Mouse (Mus musculus): ENCODE measurements at regions not wholly inside any gene's neighbourhood (a gene's known extent, or its start where the extent isn't known, plus 50 kb on each side); places are given as distances from the start of the nearest gene placed in this dataset.

- DNase-seq: no peak
- Histone ChIP-seq H3K4me3 (ENCODE audit: low read depth, low read length) (no peak overlapping the region), H3K9me3 (ENCODE audit: low read depth, low read length) (no peaks in the 10 kb centered on the region), H3K4me2 (no peak overlapping the region), H3K27ac (ENCODE audit: low read depth) (no peak overlapping the region), H3K27me3 (ENCODE audit: insufficient read depth, low read length) (no peaks in the 10 kb centered on the region), H3K9ac (no peak overlapping the region), H3K4me1 (ENCODE audit: insufficient read depth) (no peaks in the 10 kb centered on the region), H3K36me3 (ENCODE audit: insufficient read depth) (no peaks in the 10 kb centered on the region)
- 69% methylated on average over 2 of the region's 2 CpGs for WGBS
- TF ChIP-seq CTCF (IDR thresholded peaks at IDR 0.05; ENCODE audit: low read depth): no peak
- no peak for ATAC-seq (ENCODE audit: insufficient read depth)
Observed at GRCm38 (mm10) chr11:111671865-111672264, 605.9 kb downstream of the Kcnj2 start.

GRCm38 (mm10) chr11:111675673-111676072, 609.7 kb downstream of the Kcnj2 start:
- WGBS: 72% methylated on average over 1 of the region's 1 CpGs
- no peak for DNase-seq
- Histone ChIP-seq H3K9me3 (ENCODE audit: low read depth, low read length) (no peaks in the 10 kb centered on the region), H3K4me1 (ENCODE audit: insufficient read depth) (no peaks in the 10 kb centered on the region), H3K4me2 (no peak overlapping the region), H3K4me3 (ENCODE audit: low read depth, low read length) (no peak overlapping the region), H3K27me3 (ENCODE audit: insufficient read depth, low read length) (no peaks in the 10 kb centered on the region), H3K9ac (no peak overlapping the region), H3K36me3 (ENCODE audit: insufficient read depth) (no peaks in the 10 kb centered on the region), H3K27ac (ENCODE audit: low read depth) (no peak overlapping the region)
- no peak for ATAC-seq (ENCODE audit: insufficient read depth)
- TF ChIP-seq CTCF (IDR thresholded peaks at IDR 0.05; ENCODE audit: low read depth): no peak

DNA sequence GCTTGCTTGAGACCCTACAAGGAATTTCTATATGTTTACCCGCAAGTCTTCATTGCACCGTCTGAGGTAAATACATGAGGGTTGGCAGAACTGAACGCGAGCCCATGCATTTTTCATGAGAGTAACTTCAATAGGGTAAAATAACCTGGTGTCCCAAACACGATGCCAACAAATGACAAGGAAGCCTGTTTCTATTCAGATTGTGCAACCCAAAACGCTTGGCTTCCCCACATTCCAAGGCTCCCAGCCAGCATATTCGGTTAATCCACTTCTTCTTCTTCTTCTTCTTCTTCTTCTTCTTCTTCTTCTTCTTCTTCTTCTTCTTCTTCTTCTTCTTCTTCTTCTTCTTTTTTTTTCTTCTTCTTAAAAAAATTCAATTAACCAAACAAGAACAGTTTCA, 616.4 kb downstream of the Kcnj2 start:
- WGBS: 81% methylated on average over 7 of the region's 7 CpGs
- no peak for ATAC-seq (ENCODE audit: insufficient read depth)
- no peaks in the 10 kb centered on the region for H3K4me1 ChIP-seq (ENCODE audit: insufficient read depth)

DNA sequence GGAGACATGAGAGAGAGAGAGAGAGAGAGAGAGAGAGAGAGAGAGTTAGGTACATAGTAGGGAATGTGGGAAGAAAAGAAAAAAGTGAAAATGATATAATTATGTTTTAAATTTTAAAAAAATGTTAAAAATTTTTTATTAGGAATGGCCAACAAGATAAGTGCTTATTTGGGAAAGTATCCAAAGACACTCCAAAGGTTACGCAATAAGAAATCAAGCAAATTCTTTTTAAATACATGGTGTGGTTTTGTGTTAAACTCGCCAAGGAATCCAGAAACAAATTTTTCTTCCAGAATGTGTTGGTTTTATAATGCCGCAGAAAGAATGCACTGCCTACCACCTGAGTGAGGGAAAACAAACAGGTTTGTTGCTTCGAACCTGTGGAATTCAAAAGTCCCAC, 617.9 kb downstream of the Kcnj2 start:
- no peak overlapping the region for H3K4me2 ChIP-seq
- H3K4me3 ChIP-seq (ENCODE audit: low read depth, low read length): no peak overlapping the region
- TF ChIP-seq CTCF (IDR thresholded peaks at IDR 0.05; ENCODE audit: low read depth): no peak
- H3K9ac ChIP-seq: no peak overlapping the region
- no peaks in the 10 kb centered on the region for H3K36me3 ChIP-seq (ENCODE audit: insufficient read depth)
- ATAC-seq (ENCODE audit: insufficient read depth) (no peak), DNase-seq (peak; percentile 48)
- 63% methylated on average over 4 of the region's 4 CpGs for WGBS
- no peak overlapping the region for H3K27ac ChIP-seq (ENCODE audit: low read depth)
- no peaks in the 10 kb centered on the region for H3K9me3 ChIP-seq (ENCODE audit: low read depth, low read length)
- H3K27me3 ChIP-seq (ENCODE audit: insufficient read depth, low read length): no peaks in the 10 kb centered on the region
- H3K4me1 ChIP-seq (ENCODE audit: insufficient read depth): no peaks in the 10 kb centered on the region

More for the DNA sequence above, 616.4 kb downstream of the Kcnj2 start:
- no peak for DNase-seq
- no peaks in the 10 kb centered on the region for H3K36me3 ChIP-seq (ENCODE audit: insufficient read depth)
- TF ChIP-seq CTCF (IDR thresholded peaks at IDR 0.05; ENCODE audit: low read depth): no peak
- no peaks in the 10 kb centered on the region for H3K9me3 ChIP-seq (ENCODE audit: low read depth, low read length)
- no peak overlapping the region for H3K4me3 ChIP-seq (ENCODE audit: low read depth, low read length)
- H3K27me3 ChIP-seq (ENCODE audit: insufficient read depth, low read length): no peaks in the 10 kb centered on the region
- H3K9ac ChIP-seq: no peak overlapping the region
- no peak overlapping the region for H3K4me2 ChIP-seq
- no peak overlapping the region for H3K27ac ChIP-seq (ENCODE audit: low read depth)

GRCm38 (mm10) chr11:111687769-111688168, 621.8 kb downstream of the Kcnj2 start:
- H3K27ac ChIP-seq (ENCODE audit: low read depth): no peak overlapping the region
- 22% methylated on average over 3 of the region's 3 CpGs for WGBS
- H3K9me3 ChIP-seq (ENCODE audit: low read depth, low read length): no peaks in the 10 kb centered on the region
- H3K4me3 ChIP-seq (ENCODE audit: low read depth, low read length): no peak overlapping the region
- ATAC-seq (ENCODE audit: insufficient read depth) (no peak), DNase-seq (no peak)
- H3K36me3 ChIP-seq (ENCODE audit: insufficient read depth): no peaks in the 10 kb centered on the region
- no peak overlapping the region for H3K4me2 ChIP-seq
- TF ChIP-seq CTCF (IDR thresholded peaks at IDR 0.05; ENCODE audit: low read depth): no peak
- no peaks in the 10 kb centered on the region for H3K4me1 ChIP-seq (ENCODE audit: insufficient read depth)
- no peak overlapping the region for H3K9ac ChIP-seq
- H3K27me3 ChIP-seq (ENCODE audit: insufficient read depth, low read length): no peaks in the 10 kb centered on the region

DNA sequence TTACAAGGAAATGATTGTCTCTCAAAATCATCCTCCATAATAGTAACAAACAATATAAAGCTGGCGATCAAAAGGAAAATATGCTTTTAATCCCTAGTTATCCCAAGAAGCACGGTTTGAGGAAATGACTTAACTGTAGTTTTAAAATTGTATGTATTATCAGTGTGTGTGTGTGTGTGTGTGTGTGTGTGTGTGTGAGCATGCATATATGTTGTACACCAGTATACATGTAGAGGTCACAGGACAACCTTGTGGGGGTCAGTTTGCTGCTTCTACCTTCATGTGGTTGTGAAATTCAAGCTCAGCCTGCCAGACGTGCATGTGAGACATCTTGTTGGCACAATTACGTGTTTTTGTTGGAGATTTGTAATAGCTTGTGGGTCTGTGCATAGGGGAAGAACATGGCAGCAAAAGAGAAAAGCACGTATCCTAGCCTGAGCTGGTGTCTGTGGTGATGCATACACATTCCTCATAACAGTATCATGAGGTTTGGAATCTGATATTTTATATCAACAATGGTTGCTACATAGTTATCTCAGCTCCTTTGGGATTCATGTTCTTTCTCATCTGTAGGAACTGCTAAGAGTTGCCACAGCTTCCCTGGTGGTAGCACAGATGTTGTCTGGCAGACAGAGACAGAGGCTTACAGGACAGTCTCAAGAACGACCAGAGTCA, 622.4 kb downstream of the Kcnj2 start:
- no peaks in the 10 kb centered on the region for H3K36me3 ChIP-seq (ENCODE audit: insufficient read depth)
- H3K4me1 ChIP-seq (ENCODE audit: insufficient read depth): no peaks in the 10 kb centered on the region
- H3K4me3 ChIP-seq (ENCODE audit: low read depth, low read length): no peak overlapping the region
- no peak for TF ChIP-seq CTCF (IDR thresholded peaks at IDR 0.05; ENCODE audit: low read depth)
- H3K4me2 ChIP-seq: no peak overlapping the region
- H3K27me3 ChIP-seq (ENCODE audit: insufficient read depth, low read length): no peaks in the 10 kb centered on the region
- no peaks in the 10 kb centered on the region for H3K9me3 ChIP-seq (ENCODE audit: low read depth, low read length)
- DNase-seq (no peak), ATAC-seq (ENCODE audit: insufficient read depth) (no peak)
- H3K27ac ChIP-seq (ENCODE audit: low read depth): no peak overlapping the region
- H3K9ac ChIP-seq: no peak overlapping the region
- WGBS: 65% methylated on average over 6 of the region's 6 CpGs

- H3K9me3 ChIP-seq (ENCODE audit: low read depth, low read length): no peaks in the 10 kb centered on the region
- H3K4me3 ChIP-seq (ENCODE audit: low read depth, low read length): no peak overlapping the region
- no peaks in the 10 kb centered on the region for H3K36me3 ChIP-seq (ENCODE audit: insufficient read depth)
- TF ChIP-seq CTCF (IDR thresholded peaks at IDR 0.05; ENCODE audit: low read depth): no peak
- no peaks in the 10 kb centered on the region for H3K4me1 ChIP-seq (ENCODE audit: insufficient read depth)
- no peak overlapping the region for H3K9ac ChIP-seq
- no peak overlapping the region for H3K27ac ChIP-seq (ENCODE audit: low read depth)
- DNase-seq (no peak), ATAC-seq (ENCODE audit: insufficient read depth) (no peak)
- H3K4me2 ChIP-seq: no peak overlapping the region
- no peaks in the 10 kb centered on the region for H3K27me3 ChIP-seq (ENCODE audit: insufficient read depth, low read length)
- WGBS: 60% methylated on average over 2 of the region's 2 CpGs
Observed at GRCm38 (mm10) chr11:111689899-111690298, 623.9 kb downstream of the Kcnj2 start.

Measured in lung, embryonic 14.5 days (tissue).